Mouse (Mus musculus) forebrain, embryonic 16.5 days (tissue): ENCODE results near the gene Nsun3. TPM values are rescaled to one million over a fixed set of nuclear protein-coding genes. Genes with fewer than 3 reads are reported as not detected.
A peak's percentile ranks its signal among the peaks of the same experiment; 100 is the strongest.

ENCODE experiments used
- ATAC-seq: fragments of 200-750 bp; cut with Nextera tagmentation; 2 replicates; pipeline ENCODE4 v1.8.0; 2017; ENCODE audit warnings: mild to moderate bottlenecking, moderate library complexity
- H3K27ac ChIP-seq: fragments of 300-500 bp; sonication (generic); 2 replicates; pipeline ENCODE4 v1.5.1; 2014; ENCODE audit warnings: low read length, control low read depth
- H3K27me3 ChIP-seq: fragments of 300-500 bp; sonication (generic); replicated peaks from 2 replicates; pipeline ENCODE4 v1.6.1; 2014; ENCODE audit warnings: low read length; ENCODE audit not compliant: control insufficient read depth, insufficient read depth
- H3K36me3 ChIP-seq: fragments of 300-500 bp; sonication (generic); 2 replicates; pipeline ENCODE4 v1.6.1; 2014; ENCODE audit not compliant: control insufficient read depth, insufficient read depth
- H3K4me1 ChIP-seq: fragments of 300-500 bp; sonication (generic); replicated peaks from 2 replicates; pipeline ENCODE4 v1.6.1; 2014; ENCODE audit warnings: low read length; ENCODE audit not compliant: control insufficient read depth, insufficient read depth
- H3K4me2 ChIP-seq: fragments of 300-500 bp; sonication (generic); 2 replicates; pipeline ENCODE4 v1.6.1; 2014; ENCODE audit warnings: mild to moderate bottlenecking, low read length, control low read depth
- H3K4me3 ChIP-seq: fragments of 300-500 bp; sonication (generic); replicated peaks from 2 replicates; pipeline ENCODE4 v1.5.1; 2014; ENCODE audit warnings: mild to moderate bottlenecking, low read length, control low read depth
- H3K9ac ChIP-seq: fragments of 300-500 bp; sonication (generic); replicated peaks from 2 replicates; pipeline ENCODE4 v1.6.1; 2014; ENCODE audit warnings: low read depth, low read length, control low read depth
- H3K9me3 ChIP-seq: fragments of 300-500 bp; sonication (generic); 2 replicates; pipeline ENCODE4 v1.6.1; 2016; ENCODE audit warnings: low read length; ENCODE audit not compliant: control insufficient read depth
- WGBS: fragments of 180-500 bp; shearing (Covaris S2); extraction: QIAGEN DNeasy Blood & Tissue Kit; methylation state at CpG from one replicate; pipeline ENCODE4 v1.1.7; 2014; 5-methylcytosine and 5-hydroxymethylcytosine counted together
- polyA plus RNA-seq: library from polyadenylated mRNA; unstranded; fragments of >200 nt; fragmentation: Nextera tagmentation; extraction: Ambion mirVana; gene quantifications from 2 replicates; pipeline ENCODE4 v1.2.1, GENCODE M21; 2015

Gene Nsun3
- 11.2 and 11.9 TPM in 2 replicates for polyA plus RNA-seq

DNA sequence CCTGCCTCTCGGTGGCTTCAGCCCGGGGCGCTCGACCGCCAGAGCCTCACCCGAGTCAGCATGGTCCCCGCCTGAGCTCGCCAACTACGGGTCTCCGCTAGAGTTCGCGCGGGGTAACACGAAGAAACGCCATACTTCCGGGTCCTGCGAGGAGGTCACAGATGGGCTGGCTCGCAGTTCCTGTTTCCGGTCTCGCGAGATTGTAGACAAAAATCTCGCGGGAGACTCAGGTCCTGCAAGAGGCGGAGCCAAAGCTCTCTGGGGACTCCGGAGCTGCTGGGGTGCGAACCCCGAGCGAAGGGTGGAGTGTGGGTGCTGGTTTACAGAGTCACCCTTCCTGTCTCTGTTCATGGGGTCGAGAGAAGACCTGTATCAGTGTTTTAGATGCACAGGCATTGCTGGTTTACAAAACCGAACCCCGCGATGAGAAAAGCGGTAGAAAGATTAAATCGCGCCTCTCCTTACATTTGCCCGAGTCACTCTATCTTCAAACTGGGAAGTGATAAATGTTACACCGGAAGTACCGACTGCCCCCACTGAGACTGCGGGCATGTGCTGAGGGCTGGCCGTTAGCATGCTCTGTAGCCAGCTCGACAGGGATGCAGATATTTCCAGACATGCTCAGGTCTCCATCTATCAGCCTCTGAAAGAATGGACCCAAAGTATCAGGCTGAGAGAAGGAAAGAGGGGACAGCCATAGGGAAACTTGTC lies at the start of gene Nsun3:
Nsun3 (minus strand) TSS at position 198 of the 711 bp plus-strand sequence.
- 3% methylated on average over 41 of the region's 41 CpGs for WGBS
- Histone ChIP-seq H3K4me3 (peak within 1 kb of the TSS; percentile 96), H3K27ac (peak within 1 kb of the TSS; percentile 85), H3K27me3 (no peaks in the 10 kb centered on the region), H3K9me3 (no peaks in the 10 kb centered on the region), H3K9ac (peak within 1 kb of the TSS; percentile 90), H3K4me2 (peak within 1 kb of the TSS; percentile 89), H3K36me3 (no peaks in the 10 kb centered on the region), H3K4me1 (peaks cover 22% of the 10 kb centered on the region)
- peak; percentile 98 for ATAC-seq

DNA sequence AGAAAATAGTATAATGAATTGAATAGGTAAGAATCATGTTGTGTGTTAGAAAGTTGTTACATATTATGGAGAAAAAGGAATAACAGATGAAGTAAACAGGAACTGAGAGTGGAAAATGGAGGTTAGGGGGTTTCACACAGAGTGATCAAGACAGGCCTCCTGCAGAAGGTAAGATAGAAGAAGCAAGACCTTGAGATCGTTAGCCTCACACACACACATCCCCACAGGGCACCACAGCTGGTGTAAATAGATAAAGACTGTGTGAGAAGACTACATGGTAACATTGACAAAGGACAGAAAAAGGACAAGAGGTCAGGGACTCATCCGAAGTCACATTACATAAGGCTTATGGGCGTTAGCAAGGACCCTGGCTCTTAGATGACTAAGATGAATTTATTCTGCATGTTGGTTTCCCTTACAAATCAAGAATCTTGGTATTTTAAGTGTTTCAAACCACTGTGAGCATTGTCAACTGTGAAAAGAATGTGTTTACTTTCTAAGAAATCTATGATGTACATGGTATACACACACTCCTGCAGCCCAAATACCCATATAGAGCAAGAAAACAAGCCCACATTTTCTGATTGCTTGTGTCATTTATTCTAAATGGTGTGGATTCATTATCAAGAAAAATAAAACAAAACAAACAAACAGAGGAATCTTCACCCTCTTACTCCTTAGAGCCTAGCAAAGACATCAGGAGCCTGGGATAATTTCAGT lies 47.6 kb upstream of the Nsun3 start:
- no peaks in the 10 kb centered on the region for H3K36me3 ChIP-seq
- no peaks in the 10 kb centered on the region for H3K9me3 ChIP-seq
- no peaks in the 10 kb centered on the region for H3K27me3 ChIP-seq
- H3K9ac ChIP-seq, result no peak overlapping the region
- H3K4me1 ChIP-seq, result no peaks in the 10 kb centered on the region
- no peak overlapping the region for H3K4me2 ChIP-seq
- no peak overlapping the region for H3K4me3 ChIP-seq
- 74% methylated on average over 3 of the region's 3 CpGs for WGBS
- ATAC-seq, result no peak
- no peak overlapping the region for H3K27ac ChIP-seq

DNA sequence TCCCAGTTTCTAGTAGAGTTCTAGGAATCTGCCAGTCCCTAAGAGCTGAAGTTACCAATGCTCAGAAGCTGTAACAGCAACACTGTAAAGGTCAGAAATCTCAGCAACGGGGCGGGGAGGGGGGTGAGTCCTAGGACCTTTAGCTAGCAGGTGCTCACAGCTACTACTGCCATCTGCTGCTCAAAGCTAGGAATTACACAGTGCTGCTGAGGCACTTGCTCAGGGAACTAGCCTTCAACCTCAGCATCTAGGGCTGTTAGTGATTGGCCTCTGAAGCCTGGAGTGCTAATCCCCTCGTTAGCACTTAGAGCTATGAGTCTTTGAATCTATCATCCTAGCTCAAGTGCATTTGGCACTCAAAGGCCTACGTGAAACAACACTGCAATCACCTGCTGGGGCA lies 45.9 kb upstream of the Nsun3 start:
- Histone ChIP-seq H3K27ac (no peak overlapping the region), H3K27me3 (no peaks in the 10 kb centered on the region), H3K9me3 (no peaks in the 10 kb centered on the region), H3K4me3 (no peak overlapping the region), H3K9ac (no peak overlapping the region), H3K4me2 (no peak overlapping the region), H3K36me3 (no peaks in the 10 kb centered on the region), H3K4me1 (no peaks in the 10 kb centered on the region)
- 12% methylated on average over 4 of the region's 4 CpGs for WGBS
- no peak for ATAC-seq

DNA sequence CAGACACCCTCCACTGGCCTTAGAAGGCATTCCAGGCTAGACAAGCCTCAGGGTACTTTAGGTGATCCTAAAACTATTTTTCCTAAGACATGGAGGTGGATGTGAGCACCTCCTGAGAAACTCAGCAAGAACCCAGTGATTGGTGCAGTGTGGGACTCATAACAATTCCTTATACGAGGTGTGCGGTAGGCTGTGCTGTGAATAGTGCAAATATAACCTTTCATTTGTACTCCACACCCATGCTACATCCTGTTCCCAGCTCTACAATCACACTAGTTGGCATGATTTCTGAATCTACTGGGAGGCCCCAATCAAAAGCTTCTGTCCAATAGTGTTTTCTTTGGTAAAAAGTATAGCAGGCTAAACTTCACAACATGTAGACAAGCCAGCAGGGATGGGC lies 45.4 kb upstream of the Nsun3 start:
- H3K27ac ChIP-seq, result no peak overlapping the region
- H3K27me3 ChIP-seq, result no peaks in the 10 kb centered on the region
- no peaks in the 10 kb centered on the region for H3K9me3 ChIP-seq
- no peak for ATAC-seq
- H3K4me1 ChIP-seq, result no peaks in the 10 kb centered on the region
- no peak overlapping the region for H3K4me2 ChIP-seq
- 97% methylated on average over 2 of the region's 2 CpGs for WGBS
- H3K4me3 ChIP-seq, result no peak overlapping the region
- H3K36me3 ChIP-seq, result no peaks in the 10 kb centered on the region
- no peak overlapping the region for H3K9ac ChIP-seq

DNA sequence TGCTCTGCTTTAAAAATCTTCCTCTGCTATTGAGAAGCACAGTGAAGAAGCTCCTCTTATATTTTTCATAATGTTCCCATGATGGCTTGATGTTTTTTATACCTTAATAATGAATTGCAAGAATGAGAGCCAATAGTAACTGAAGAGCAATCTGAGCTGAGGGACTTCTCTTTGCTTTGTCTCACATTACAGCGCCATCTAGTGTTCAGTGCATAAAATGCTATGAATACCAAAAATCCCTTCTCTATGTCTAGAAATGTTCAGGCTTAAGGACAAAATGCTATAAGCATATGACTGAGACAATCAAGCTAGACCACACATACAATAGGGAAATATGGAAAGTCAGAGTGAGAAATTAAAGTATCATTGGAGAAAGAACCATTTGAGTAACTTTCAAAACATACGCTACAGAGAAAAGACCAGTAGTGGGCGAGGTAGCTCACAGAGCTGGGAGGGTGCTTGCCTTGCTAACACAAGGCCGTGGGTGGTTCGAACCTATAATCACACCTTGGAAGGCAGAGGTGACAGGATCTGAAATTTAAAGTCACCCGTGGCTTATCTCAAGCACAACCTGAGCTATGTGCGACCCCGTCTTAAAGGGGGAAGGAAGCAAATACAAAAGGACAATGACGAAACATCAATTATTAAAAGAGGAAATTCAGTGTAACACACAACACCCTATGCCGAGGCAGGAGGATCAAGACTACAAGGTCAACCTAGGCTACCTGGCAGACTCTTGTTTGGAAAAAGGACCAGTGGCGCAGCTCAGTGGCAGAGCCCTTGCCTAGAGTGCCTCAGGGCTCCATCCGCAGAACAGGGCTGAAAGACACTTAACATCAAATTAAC lies 39.8 kb upstream of the Nsun3 start:
- no peak overlapping the region for H3K9ac ChIP-seq
- WGBS, result 78% methylated on average over 12 of the region's 12 CpGs
- no peak overlapping the region for H3K4me2 ChIP-seq
- H3K27ac ChIP-seq, result no peak overlapping the region
- H3K9me3 ChIP-seq, result no peaks in the 10 kb centered on the region
- no peaks in the 10 kb centered on the region for H3K36me3 ChIP-seq
- H3K4me3 ChIP-seq, result no peak overlapping the region
- peak; percentile 36 for ATAC-seq
- H3K4me1 ChIP-seq, result no peaks in the 10 kb centered on the region
- H3K27me3 ChIP-seq, result no peaks in the 10 kb centered on the region

DNA sequence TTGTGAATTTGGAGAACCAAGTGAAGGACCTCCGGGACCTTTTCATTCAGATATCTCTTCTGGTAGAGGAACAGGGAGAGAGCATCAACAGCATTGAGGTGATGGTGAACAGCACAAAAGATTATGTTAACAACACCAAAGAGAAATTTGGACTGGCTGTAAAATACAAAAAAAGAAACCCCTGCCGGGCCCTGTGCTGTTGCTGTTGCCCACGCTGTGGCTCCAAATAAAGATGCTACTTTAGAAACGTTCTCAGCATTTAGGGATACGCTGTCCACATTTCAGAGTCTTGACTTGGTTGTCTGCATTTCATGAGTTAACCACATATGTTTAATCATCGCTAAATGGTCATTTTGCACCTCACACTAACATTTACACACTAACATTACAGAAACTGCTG lies 35.9 kb upstream of the Nsun3 start:
- Histone ChIP-seq H3K9me3 (no peaks in the 10 kb centered on the region), H3K4me3 (no peak overlapping the region), H3K4me2 (no peak overlapping the region), H3K9ac (no peak overlapping the region), H3K4me1 (no peaks in the 10 kb centered on the region), H3K36me3 (no peaks in the 10 kb centered on the region), H3K27me3 (no peaks in the 10 kb centered on the region), H3K27ac (no peak overlapping the region)
- no peak for ATAC-seq
- 93% methylated on average over 6 of the region's 6 CpGs for WGBS

DNA sequence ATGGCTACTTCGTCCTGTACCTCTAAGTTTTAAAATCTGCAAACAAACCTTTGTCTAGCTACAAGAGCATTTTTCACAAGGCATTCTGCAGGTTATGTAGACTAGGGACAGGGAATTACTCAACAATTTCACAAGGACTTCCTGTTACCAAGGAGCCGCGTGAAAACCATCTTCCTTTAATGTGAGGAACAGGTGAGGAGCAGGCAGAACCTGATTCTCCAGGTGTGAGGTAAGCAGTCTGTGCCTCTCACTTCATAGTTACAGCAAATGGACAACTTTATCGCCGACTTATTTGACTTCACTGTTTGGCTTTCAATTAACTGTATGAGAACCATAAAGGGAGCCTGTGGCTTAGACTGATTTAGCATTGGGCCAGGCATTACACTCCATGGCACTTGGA lies 27.9 kb upstream of the Nsun3 start, which contains the start of gene Stx19:
Stx19 (plus strand) TSS at position 186 of the 400 bp plus-strand sequence.
- H3K9ac ChIP-seq, result no peak within 1 kb of the TSS
- no peaks in the 10 kb centered on the region for H3K4me1 ChIP-seq
- H3K36me3 ChIP-seq, result 0 out of 2 replicates have a peak, but pooled peaks cover 2% of the 10 kb centered on the region
- no peak within 1 kb of the TSS for H3K4me3 ChIP-seq
- 89% methylated on average over 5 of the region's 5 CpGs for WGBS
- H3K27me3 ChIP-seq, result no peaks in the 10 kb centered on the region
- H3K9me3 ChIP-seq, result no peaks in the 10 kb centered on the region
- H3K4me2 ChIP-seq, result no peak within 1 kb of the TSS
- H3K27ac ChIP-seq, result no peak within 1 kb of the TSS
- no peak for ATAC-seq

DNA sequence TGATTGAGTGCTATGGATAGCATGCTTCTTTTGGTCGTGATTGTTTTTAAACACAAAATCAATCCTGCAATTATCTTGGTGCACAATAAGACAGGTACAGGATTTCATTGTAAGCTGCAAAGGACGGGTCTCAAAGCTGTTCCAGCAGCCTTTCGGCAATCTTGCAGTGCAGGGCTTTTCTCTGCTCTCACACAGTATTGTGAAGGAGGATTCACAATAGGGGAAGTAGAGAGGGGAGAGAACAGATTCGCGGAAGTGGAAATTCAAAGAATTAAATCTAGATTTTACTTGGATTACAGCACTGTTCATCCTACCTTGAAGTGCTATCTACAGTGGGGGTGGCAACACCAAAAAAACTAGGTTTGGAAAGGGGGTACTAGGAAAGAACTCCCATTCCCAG lies 27.2 kb upstream of the Nsun3 start:
- no peak overlapping the region for H3K27ac ChIP-seq
- 0 out of 2 replicates have a peak, but pooled peaks cover 2% of the 10 kb centered on the region for H3K36me3 ChIP-seq
- no peaks in the 10 kb centered on the region for H3K9me3 ChIP-seq
- H3K4me2 ChIP-seq, result no peak overlapping the region
- no peaks in the 10 kb centered on the region for H3K27me3 ChIP-seq
- H3K4me3 ChIP-seq, result no peak overlapping the region
- no peaks in the 10 kb centered on the region for H3K4me1 ChIP-seq
- H3K9ac ChIP-seq, result no peak overlapping the region
- 76% methylated on average over 5 of the region's 5 CpGs for WGBS
- no peak for ATAC-seq

DNA sequence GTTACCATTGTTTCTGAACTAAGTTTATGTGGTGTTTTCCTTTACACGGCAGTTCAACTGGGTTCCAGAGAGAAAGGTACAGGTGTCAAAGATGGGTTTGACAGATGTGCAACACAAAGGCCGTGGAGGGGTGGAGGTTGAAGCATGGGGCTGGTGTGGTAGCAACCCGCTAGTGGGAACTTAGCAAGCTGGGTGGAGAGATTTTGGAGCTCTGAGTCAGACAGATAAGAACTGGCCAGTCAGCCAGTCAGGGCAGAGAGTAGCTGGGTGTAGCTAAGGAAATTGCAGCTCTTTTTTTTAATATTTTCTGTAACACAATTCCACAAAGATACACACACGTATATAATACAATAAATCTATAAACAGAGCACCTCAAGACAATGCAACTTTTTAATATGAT lies 24.2 kb upstream of the Nsun3 start:
- no peak overlapping the region for H3K4me2 ChIP-seq
- no peaks in the 10 kb centered on the region for H3K9me3 ChIP-seq
- H3K36me3 ChIP-seq, result 0 out of 2 replicates have a peak, but pooled peaks cover 2% of the 10 kb centered on the region
- H3K4me3 ChIP-seq, result no peak overlapping the region
- WGBS, result 94% methylated on average over 4 of the region's 4 CpGs
- no peak for ATAC-seq
- H3K9ac ChIP-seq, result no peak overlapping the region
- no peak overlapping the region for H3K27ac ChIP-seq
- H3K4me1 ChIP-seq, result no peaks in the 10 kb centered on the region
- H3K27me3 ChIP-seq, result no peaks in the 10 kb centered on the region
